Mouse (Mus musculus): Measurements from ENCODE around the gene Acp7. TPM values are rescaled to one million over a fixed set of nuclear protein-coding genes. Genes with fewer than 3 reads are reported as not detected.

The Acp7 gene
- total and polyA plus RNA-seq, 2 experiments from 2014 or later, result not detected

DNA sequence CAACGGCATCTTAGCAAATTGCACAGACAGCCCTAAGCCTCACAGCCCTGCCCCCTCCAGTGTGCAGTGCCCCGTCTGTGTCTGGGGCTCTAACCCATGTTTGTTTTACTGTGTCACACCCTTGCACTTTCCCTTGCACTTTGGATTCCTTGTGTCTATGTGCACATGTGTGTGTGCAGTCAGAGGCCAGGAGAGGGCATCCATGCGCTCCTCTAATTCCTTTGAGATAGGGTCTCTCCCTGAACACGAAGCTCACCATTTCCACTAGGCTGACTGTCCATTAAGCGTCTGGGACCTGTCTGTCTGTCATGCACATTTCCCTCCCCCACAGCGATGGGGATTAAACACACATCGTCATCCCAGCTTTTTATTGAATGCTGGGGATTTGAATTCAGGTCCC is 15.9 kb upstream of the Acp7 start:
- H3K4me3 ChIP-seq (ENCODE audit: low read depth, low read length), result no peak overlapping the region
- TF ChIP-seq EP300 (IDR thresholded peaks at IDR 0.05; ENCODE audit: low read depth), result no peak
- TF ChIP-seq CTCF (IDR thresholded peaks at IDR 0.05; ENCODE audit: low read depth), result no peak
- no peaks in the 10 kb centered on the region for H3K9me3 ChIP-seq (replicated peaks; ENCODE audit: control insufficient read depth, low read length)
- no peak overlapping the region for H3K9ac ChIP-seq (replicated peaks; ENCODE audit: low read depth, low read length)
- H3K4me2 ChIP-seq (ENCODE audit: low read depth, low read length), result no peak overlapping the region
- no peaks in the 10 kb centered on the region for H3K4me1 ChIP-seq (ENCODE audit: control insufficient read depth, insufficient read depth)
- H3K27me3 ChIP-seq (ENCODE audit: control insufficient read depth, insufficient read depth, low read length), result no peaks in the 10 kb centered on the region
- H3K36me3 ChIP-seq (replicated peaks; ENCODE audit: control insufficient read depth, insufficient read depth, low read length), result no peaks in the 10 kb centered on the region
- DNase-seq (ENCODE audit: low spot score) (no peak), ATAC-seq (ENCODE audit: insufficient read depth, low read depth) (no peak)
- no peak overlapping the region for H3K27ac ChIP-seq (ENCODE audit: low read depth)
- WGBS, result 56% methylated on average over 7 of the region's 7 CpGs

DNA sequence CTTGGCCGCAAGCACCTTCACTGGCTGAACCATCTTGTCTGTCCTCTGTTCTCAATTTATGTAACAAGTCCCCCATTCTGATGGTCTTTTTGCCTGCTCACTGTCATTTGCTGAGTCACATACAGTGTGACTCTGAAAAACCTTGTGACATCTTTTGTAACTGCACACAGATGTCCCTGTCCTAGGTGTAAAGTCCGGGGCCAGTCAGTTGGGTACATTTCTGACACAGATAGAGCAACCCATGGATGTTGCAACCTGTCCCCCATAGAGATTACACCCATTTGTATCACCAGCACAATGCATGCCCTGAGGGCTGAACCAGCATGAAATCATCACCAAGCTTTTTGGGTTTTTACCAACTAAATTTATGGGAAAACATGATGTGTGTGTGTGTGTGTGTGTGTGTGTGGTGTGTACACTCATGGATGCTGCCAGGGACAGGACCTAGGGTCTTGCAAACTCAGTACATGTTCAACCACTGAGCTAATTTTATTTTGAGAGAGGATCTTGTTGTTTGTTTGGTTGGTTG is 14.9 kb upstream of the Acp7 start:
- no peak for DNase-seq (ENCODE audit: low spot score)
- no peak overlapping the region for H3K9ac ChIP-seq (replicated peaks; ENCODE audit: low read depth, low read length)
- WGBS, result 76% methylated on average over 2 of the region's 2 CpGs
- no peaks in the 10 kb centered on the region for H3K27me3 ChIP-seq (ENCODE audit: control insufficient read depth, insufficient read depth, low read length)
- H3K27ac ChIP-seq (ENCODE audit: low read depth), result no peak overlapping the region
- no peak overlapping the region for H3K4me2 ChIP-seq (ENCODE audit: low read depth, low read length)
- H3K36me3 ChIP-seq (replicated peaks; ENCODE audit: control insufficient read depth, insufficient read depth, low read length), result no peaks in the 10 kb centered on the region
- H3K4me1 ChIP-seq (ENCODE audit: control insufficient read depth, insufficient read depth), result no peaks in the 10 kb centered on the region
- no peak for ATAC-seq (ENCODE audit: insufficient read depth, low read depth)
- H3K4me3 ChIP-seq (ENCODE audit: low read depth, low read length), result no peak overlapping the region
- no peaks in the 10 kb centered on the region for H3K9me3 ChIP-seq (replicated peaks; ENCODE audit: control insufficient read depth, low read length)
- TF ChIP-seq CTCF (IDR thresholded peaks at IDR 0.05; ENCODE audit: low read depth) (no peak), EP300 (IDR thresholded peaks at IDR 0.05; ENCODE audit: low read depth) (no peak)

DNA sequence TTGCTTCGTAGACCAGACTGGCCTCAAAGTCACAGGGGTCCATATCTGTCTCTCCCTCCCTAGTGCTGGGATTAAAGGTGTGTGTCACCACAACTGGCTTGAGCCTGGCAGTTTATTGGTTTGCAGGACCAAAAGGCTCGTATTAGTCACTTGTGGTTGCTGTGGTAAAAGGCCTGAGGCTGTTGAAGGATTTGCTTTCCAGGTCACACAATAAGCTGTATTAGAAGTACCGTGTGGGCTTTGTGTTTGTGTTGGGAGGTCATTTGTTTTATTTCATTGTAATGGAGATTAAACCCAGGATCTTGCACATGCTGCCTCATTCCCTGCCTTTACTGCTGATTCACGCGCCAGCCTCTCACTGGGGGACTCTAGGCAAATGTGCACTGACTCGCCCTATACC is 14.2 kb upstream of the Acp7 start:
- H3K36me3 ChIP-seq (replicated peaks; ENCODE audit: control insufficient read depth, insufficient read depth, low read length), result no peaks in the 10 kb centered on the region
- 72% methylated on average over 6 of the region's 6 CpGs for WGBS
- no peak for ATAC-seq (ENCODE audit: insufficient read depth, low read depth)
- H3K4me2 ChIP-seq (ENCODE audit: low read depth, low read length), result no peak overlapping the region
- H3K9ac ChIP-seq (replicated peaks; ENCODE audit: low read depth, low read length), result no peak overlapping the region
- TF ChIP-seq CTCF (IDR thresholded peaks at IDR 0.05; ENCODE audit: low read depth) (no peak), EP300 (IDR thresholded peaks at IDR 0.05; ENCODE audit: low read depth) (no peak)
- H3K9me3 ChIP-seq (replicated peaks; ENCODE audit: control insufficient read depth, low read length), result no peaks in the 10 kb centered on the region
- H3K4me3 ChIP-seq (ENCODE audit: low read depth, low read length), result no peak overlapping the region
- DNase-seq (ENCODE audit: low spot score), result no peak
- H3K27me3 ChIP-seq (ENCODE audit: control insufficient read depth, insufficient read depth, low read length), result no peaks in the 10 kb centered on the region
- no peaks in the 10 kb centered on the region for H3K4me1 ChIP-seq (ENCODE audit: control insufficient read depth, insufficient read depth)
- H3K27ac ChIP-seq (ENCODE audit: low read depth), result no peak overlapping the region

DNA sequence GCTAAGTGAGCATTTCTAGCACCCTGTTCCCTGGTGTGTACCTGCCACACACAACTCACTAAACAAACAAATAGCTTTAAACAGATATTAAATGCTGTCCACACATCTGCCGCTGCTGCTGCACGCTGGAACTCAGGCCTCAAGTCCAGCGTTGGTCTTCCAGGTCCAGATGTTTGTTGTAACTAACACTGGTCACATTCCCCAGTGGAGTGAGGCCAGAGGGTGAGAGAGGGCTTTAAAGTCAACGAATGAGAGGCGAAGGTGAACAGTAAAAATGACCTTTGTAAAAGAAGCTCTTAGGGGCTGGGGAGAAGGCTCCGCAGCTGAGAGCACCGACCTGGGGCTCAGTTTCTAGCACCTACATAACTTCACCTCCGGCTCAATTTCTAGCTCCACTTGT is 10.4 kb upstream of the Acp7 start:
- DNase-seq (ENCODE audit: low spot score), result no peak
- H3K27me3 ChIP-seq (ENCODE audit: control insufficient read depth, insufficient read depth, low read length), result no peaks in the 10 kb centered on the region
- ATAC-seq (ENCODE audit: insufficient read depth, low read depth), result no peak
- H3K4me1 ChIP-seq (ENCODE audit: control insufficient read depth, insufficient read depth), result no peaks in the 10 kb centered on the region
- no peak overlapping the region for H3K4me2 ChIP-seq (ENCODE audit: low read depth, low read length)
- H3K9me3 ChIP-seq (replicated peaks; ENCODE audit: control insufficient read depth, low read length), result no peaks in the 10 kb centered on the region
- 50% methylated on average over 8 of the region's 8 CpGs for WGBS
- no peak overlapping the region for H3K9ac ChIP-seq (replicated peaks; ENCODE audit: low read depth, low read length)
- TF ChIP-seq EP300 (IDR thresholded peaks at IDR 0.05; ENCODE audit: low read depth) (no peak), CTCF (IDR thresholded peaks at IDR 0.05; ENCODE audit: low read depth) (no peak)
- H3K27ac ChIP-seq (ENCODE audit: low read depth), result no peak overlapping the region
- no peaks in the 10 kb centered on the region for H3K36me3 ChIP-seq (replicated peaks; ENCODE audit: control insufficient read depth, insufficient read depth, low read length)
- H3K4me3 ChIP-seq (ENCODE audit: low read depth, low read length), result no peak overlapping the region

DNA sequence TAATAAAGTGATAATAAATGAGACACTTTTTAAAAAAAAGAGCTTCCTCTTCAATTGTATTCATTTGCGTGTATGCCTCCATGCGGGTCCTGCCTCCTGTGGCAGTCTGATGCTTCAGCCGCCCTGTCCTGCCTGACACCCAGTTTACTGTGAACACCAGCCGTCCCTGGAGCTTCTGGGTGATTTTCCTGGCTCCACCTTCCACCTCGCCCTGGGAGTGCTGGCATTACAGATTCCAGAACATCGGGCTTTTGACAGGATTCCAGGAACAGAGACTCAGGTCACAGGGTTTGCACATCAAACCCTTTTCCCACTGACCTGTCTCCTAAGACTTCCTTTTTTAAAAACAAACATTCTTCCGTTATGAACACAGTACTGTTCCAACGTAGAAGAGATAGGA is 6.4 kb upstream of the Acp7 start:
- DNase-seq (ENCODE audit: low spot score), result no peak
- no peak for ATAC-seq (ENCODE audit: insufficient read depth, low read depth)
- Histone ChIP-seq H3K4me1 (ENCODE audit: control insufficient read depth, insufficient read depth) (no peaks in the 10 kb centered on the region), H3K36me3 (replicated peaks; ENCODE audit: control insufficient read depth, insufficient read depth, low read length) (no peaks in the 10 kb centered on the region), H3K9ac (replicated peaks; ENCODE audit: low read depth, low read length) (no peak overlapping the region), H3K27me3 (ENCODE audit: control insufficient read depth, insufficient read depth, low read length) (no peaks in the 10 kb centered on the region), H3K4me2 (ENCODE audit: low read depth, low read length) (no peak overlapping the region), H3K4me3 (ENCODE audit: low read depth, low read length) (no peak overlapping the region), H3K27ac (ENCODE audit: low read depth) (no peak overlapping the region), H3K9me3 (replicated peaks; ENCODE audit: control insufficient read depth, low read length) (peaks cover 7% of the 10 kb centered on the region; the same call in 1 of the 2 replicates)
- TF ChIP-seq EP300 (IDR thresholded peaks at IDR 0.05; ENCODE audit: low read depth) (no peak), CTCF (IDR thresholded peaks at IDR 0.05; ENCODE audit: low read depth) (no peak)
- 7% methylated on average over 8 of the region's 8 CpGs for WGBS

- Histone ChIP-seq H3K27ac (ENCODE audit: low read depth) (no peak overlapping the region), H3K36me3 (replicated peaks; ENCODE audit: control insufficient read depth, insufficient read depth, low read length) (no peaks in the 10 kb centered on the region), H3K4me3 (ENCODE audit: low read depth, low read length) (no peak overlapping the region), H3K27me3 (ENCODE audit: control insufficient read depth, insufficient read depth, low read length) (peaks cover 21% of the 10 kb centered on the region), H3K9ac (replicated peaks; ENCODE audit: low read depth, low read length) (no peak overlapping the region), H3K4me2 (ENCODE audit: low read depth, low read length) (no peak overlapping the region), H3K9me3 (replicated peaks; ENCODE audit: control insufficient read depth, low read length) (peaks cover 7% of the 10 kb centered on the region; the same call in 1 of the 2 replicates), H3K4me1 (ENCODE audit: control insufficient read depth, insufficient read depth) (no peaks in the 10 kb centered on the region)
- ATAC-seq (ENCODE audit: insufficient read depth, low read depth) (no peak), DNase-seq (ENCODE audit: low spot score) (no peak)
- WGBS, result 41% methylated on average over 4 of the region's 4 CpGs
- TF ChIP-seq EP300 (IDR thresholded peaks at IDR 0.05; ENCODE audit: low read depth) (no peak), CTCF (IDR thresholded peaks at IDR 0.05; ENCODE audit: low read depth) (no peak)
Measured at GRCm38 (mm10) chr7:28634128-28634527, 3.0 kb upstream of the Acp7 start.

All from heart, postnatal 0 days (tissue).